Mouse (Mus musculus) heart, adult 8-10 months (tissue): Measurements from ENCODE around the gene Kif26b. TPM values are rescaled to one million over a fixed set of nuclear protein-coding genes. Genes with fewer than 3 reads are reported as not detected.

Experiments used
- total RNA-seq, 4 experiments: library from RNA; stranded (reverse); gene quantifications; 2 replicates each; pipeline ENCODE4 v1.2.4; 2022

Gene Kif26b
- total RNA-seq, 4 experiments from 2014 or later: 2.7 to 5.7 (median 4.1) TPM

Other genes with a start within 250 kb of the Kif26b start
- gene Cox20, start 210.0 kb upstream of the Kif26b start, total RNA-seq: 100 to 1,000 TPM in 2 of 4 experiments, 10 to 100 TPM in 2; 90.6 to 125 (median 103) TPM
- gene Hnrnpu, start 191.3 kb upstream of the Kif26b start, total RNA-seq: 100 to 1,000 TPM; 147 to 166 (median 155) TPM
- gene Efcab2, start 123.0 kb upstream of the Kif26b start, total RNA-seq: 100 to 1,000 TPM; 103 to 117 (median 111) TPM